Mouse (Mus musculus) left cerebral cortex, postnatal 14 days (tissue): ENCODE data around the gene Dhh. TPM values are rescaled to one million over a fixed set of nuclear protein-coding genes. Genes with fewer than 3 reads are reported as not detected.

Source experiments
- DNase-seq, 2 experiments: peaks; one replicate each; pipeline ENCODE4 v3.0.0; 2021 to 2022; ENCODE audit warnings: low spot score in 2 of 2, mixed read lengths in 1 of 2
- intact Hi-C: fragments of 180-260 bp; cut with DNase I; formaldehyde crosslinking; loops from one replicate; pipeline ENCODE4 v1.15.1; 2025
- total RNA-seq, 2 experiments: library from RNA; stranded (reverse); gene quantifications; 2 replicates each; pipeline ENCODE4 v1.2.3; 2021

The Dhh gene
- total RNA-seq, 2 experiments from 2014 or later = 0.15 to 0.24 TPM

GRCm38 (mm10) chr15:98917538-98918498 is 19.5 kb upstream of the Dhh start, which contains the start of gene Lmbr1l:
TSS of gene Lmbr1l (minus strand) at chr15:98918231.
- intact Hi-C loops = loop anchor here (5.0 kb wide), 1 partner anchor 36 kb away; no protein-coding TSS in a partner anchor

GRCm38 (mm10) chr15:98917091-98917490 is 18.8 kb upstream of the Dhh start:
- DNase-seq = no peak
- intact Hi-C loops = loop anchor here (5.0 kb wide), 1 partner anchor 35 kb away; no protein-coding TSS in a partner anchor

More at GRCm38 (mm10) chr15:98917538-98918498, 19.5 kb upstream of the Dhh start, which contains the start of gene Lmbr1l:
- peak; percentile 99 for DNase-seq

GRCm38 (mm10) chr15:98916016-98916415 is 17.7 kb upstream of the Dhh start:
- intact Hi-C loops = loop anchor here (1.0 to 5.0 kb wide), 2 partner anchors 14 to 34 kb away; no protein-coding TSS in a partner anchor
- DNase-seq = no peak

- DNase-seq = no peak
- intact Hi-C loops = loop anchor here (5.0 kb wide), 1 partner anchor 33 kb away; no protein-coding TSS in a partner anchor
Measured at GRCm38 (mm10) chr15:98914903-98915302, 16.6 kb upstream of the Dhh start.

GRCm38 (mm10) chr15:98904692-98905091 is 6.4 kb upstream of the Dhh start:
- intact Hi-C loops = no loop called here
- DNase-seq = no peak

GRCm38 (mm10) chr15:98902600-98902999 is 4.3 kb upstream of the Dhh start:
- DNase-seq = no peak
- intact Hi-C loops = loop anchor here (1.0 kb wide), 1 partner anchor 14 kb away; no protein-coding TSS in a partner anchor

GRCm38 (mm10) chr15:98901530-98901929 is 3.2 kb upstream of the Dhh start:
- intact Hi-C loops = no loop called here
- no peak for DNase-seq

- no peak for DNase-seq
- intact Hi-C loops = no loop called here
Measured at GRCm38 (mm10) chr15:98897495-98897894, 845 bp downstream of the Dhh start.

- intact Hi-C loops = no loop called here
- DNase-seq = no peak
Measured at GRCm38 (mm10) chr15:98895635-98896589, 2.4 kb downstream of the Dhh start.

GRCm38 (mm10) chr15:98894746-98895634 is 3.4 kb downstream of the Dhh start:
- DNase-seq = no peak
- intact Hi-C loops = loop anchor here (5.0 kb wide), 1 partner anchor 32 kb away; no protein-coding TSS in a partner anchor

- intact Hi-C loops = loop anchor here (5.0 kb wide), 1 partner anchor 33 kb away; no protein-coding TSS in a partner anchor
- DNase-seq = no peak
Measured at GRCm38 (mm10) chr15:98893940-98894745, 4.2 kb downstream of the Dhh start, which contains the start of gene Rhebl1. TSS of gene Rhebl1 (minus strand) at chr15:98894540.

GRCm38 (mm10) chr15:98893036-98893435 is 5.3 kb downstream of the Dhh start:
- intact Hi-C loops = loop anchor here (5.0 kb wide), 1 partner anchor 34 kb away; no protein-coding TSS in a partner anchor
- DNase-seq = no peak

GRCm38 (mm10) chr15:98891907-98892606 is 6.3 kb downstream of the Dhh start:
- intact Hi-C loops = loop anchor here (1.0 to 5.0 kb wide), 2 partner anchors 35 to 101 kb away; no protein-coding TSS in a partner anchor
- DNase-seq = peak; percentile 72 to 87

- intact Hi-C loops = loop anchor here (5.0 kb wide), 1 partner anchor 36 kb away; no protein-coding TSS in a partner anchor
- no peak for DNase-seq
Measured at GRCm38 (mm10) chr15:98891198-98891742, 7.1 kb downstream of the Dhh start.

- intact Hi-C loops = no loop called here
- DNase-seq = no peak
Measured at GRCm38 (mm10) chr15:98887526-98887925, 10.8 kb downstream of the Dhh start.

GRCm38 (mm10) chr15:98886667-98887387 is 11.5 kb downstream of the Dhh start:
- intact Hi-C loops = no loop called here
- no peak for DNase-seq
